Mouse (Mus musculus): ENCODE data around the gene Ggnbp2.
A peak's percentile ranks its signal among the peaks of the same experiment; 100 is the strongest.

Gene Ggnbp2

DNA sequence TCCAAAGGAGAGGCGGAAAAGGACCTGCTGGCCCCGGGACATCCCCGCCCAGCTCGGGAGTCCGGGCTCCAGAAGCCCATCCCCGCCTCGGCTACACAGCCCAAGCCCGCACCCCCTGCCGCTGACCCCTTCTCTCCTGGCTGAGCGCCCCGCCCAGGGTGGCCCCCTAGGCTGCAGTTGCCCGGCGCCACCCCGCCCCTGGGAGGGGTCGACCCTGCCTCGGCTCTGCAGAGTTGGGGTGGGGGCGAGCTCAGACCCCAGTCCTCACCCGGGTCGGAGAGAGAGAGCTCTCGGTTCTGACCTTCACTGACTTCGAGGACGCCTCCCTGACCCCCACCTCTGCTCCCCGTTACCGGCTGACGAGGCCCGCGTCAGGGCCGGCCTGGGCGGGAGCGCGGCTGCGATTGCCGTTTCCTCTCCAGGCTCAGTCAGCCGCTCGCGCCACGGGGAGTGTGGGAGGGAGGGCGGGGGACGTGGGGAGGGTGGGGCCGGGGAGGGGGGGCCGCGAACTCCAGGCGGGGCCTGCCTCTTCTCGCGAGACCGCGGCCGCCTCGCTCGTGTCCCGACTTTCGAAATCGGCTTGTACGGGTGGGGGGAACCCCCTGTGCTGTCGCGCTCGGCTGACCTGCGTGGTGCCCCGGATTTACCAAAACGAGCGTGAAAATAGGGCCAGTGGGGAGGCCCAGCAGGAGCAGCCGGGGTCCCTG is at the start of gene Ggnbp2:
Gene Ggnbp2, minus strand, starts transcription at position 481 of the 707 bp plus-strand sequence.
- peak; percentile 91 to 95 for DNase-seq

- DNase-seq, result no peak
Observed at GRCm38 (mm10) chr11:84919951-84920350, 49.3 kb upstream of the Ggnbp2 start.

DNA sequence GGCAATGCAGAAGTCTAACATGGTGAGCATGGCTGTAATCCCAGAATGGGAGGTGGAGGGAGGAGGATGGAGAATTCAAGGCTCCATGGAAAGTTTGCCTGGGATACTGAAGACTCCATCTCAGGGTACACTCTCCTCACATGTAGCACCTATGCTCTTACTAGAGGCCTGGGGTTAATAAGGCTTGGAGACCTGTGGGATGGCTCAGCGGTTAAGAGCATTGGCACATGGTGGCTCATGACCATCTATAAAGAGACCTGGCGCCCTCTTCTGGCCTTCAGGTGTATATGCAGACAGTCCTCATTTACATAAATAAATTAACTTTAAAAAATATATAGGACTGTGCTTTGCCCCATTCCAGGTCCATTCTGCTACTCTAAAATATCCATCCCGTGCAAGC is 48.7 kb upstream of the Ggnbp2 start:
- peak; percentile 15 to 55 for DNase-seq

DNA sequence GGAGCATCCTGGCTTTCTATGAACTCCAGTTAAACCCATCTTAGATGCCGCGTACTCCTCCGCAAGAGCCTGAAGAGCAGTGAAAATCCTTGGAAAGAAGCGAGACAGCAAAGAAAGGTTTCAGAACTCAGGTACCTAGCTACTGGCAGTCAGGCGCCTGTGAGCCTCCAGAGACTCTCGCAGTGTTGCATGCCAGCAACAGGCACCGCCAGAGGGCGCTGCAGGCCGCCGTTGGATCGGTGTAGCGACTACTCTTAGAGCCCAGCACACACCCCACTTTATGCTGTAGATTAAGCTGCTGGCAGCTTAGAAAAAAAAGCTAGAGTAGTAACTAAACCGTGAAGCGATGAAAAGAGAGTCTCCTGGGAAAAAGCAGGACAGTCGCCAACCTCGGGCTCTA is 47.8 kb upstream of the Ggnbp2 start:
- peak; percentile 48 to 78 for DNase-seq

- no peak for DNase-seq
Observed at GRCm38 (mm10) chr11:84916703-84917300, 46.2 kb upstream of the Ggnbp2 start.

GRCm38 (mm10) chr11:84916053-84916702 is 45.6 kb upstream of the Ggnbp2 start, which contains the start of gene Znhit3:
Gene Znhit3, minus strand, starts transcription at chr11:84916366.
- peak; percentile 53 to 69 for DNase-seq

DNA sequence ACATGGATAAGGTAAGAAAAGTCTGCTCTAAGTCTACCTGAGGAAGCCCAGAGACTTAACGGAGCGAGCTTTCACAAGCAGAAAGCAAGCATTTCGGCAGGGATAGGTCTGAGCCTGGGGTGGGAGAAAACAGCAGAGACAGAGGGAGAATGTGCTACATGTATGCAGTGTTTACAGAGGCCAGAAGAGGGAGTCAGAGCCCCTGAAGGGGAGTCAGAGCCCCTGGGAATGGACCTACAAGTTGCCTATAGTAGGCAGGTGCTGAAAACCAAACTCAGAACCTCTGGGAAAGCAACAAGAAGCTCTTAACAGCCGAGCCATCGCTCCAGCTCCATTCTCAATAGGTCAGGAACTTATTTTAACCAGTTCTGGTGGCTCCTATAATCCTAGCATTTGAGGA is 44.1 kb upstream of the Ggnbp2 start:
- no peak for DNase-seq

- no peak for DNase-seq
Observed at GRCm38 (mm10) chr11:84910411-84910810, 39.8 kb upstream of the Ggnbp2 start.

GRCm38 (mm10) chr11:84908480-84908879 is 37.9 kb upstream of the Ggnbp2 start:
- no peak for DNase-seq

DNA sequence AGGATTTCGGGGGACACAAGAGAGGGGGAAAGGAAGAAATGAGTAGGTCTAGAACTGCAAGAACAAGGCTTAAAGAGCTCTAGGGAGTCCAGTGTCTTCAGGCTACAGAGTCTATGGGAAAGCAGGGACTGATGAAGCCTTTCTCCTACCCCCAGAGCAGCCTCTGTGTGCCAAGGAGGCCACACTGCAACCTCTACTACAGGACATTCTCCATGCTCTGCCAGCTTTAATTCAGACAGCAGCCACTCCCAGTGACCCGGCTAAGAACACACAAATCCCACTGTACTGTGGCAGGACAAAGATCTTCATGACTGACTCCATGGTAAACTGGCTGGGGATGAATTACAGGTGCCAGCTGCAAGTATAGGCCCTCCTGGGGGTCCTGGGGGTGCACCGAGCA is 36.5 kb upstream of the Ggnbp2 start:
- no peak for DNase-seq

DNA sequence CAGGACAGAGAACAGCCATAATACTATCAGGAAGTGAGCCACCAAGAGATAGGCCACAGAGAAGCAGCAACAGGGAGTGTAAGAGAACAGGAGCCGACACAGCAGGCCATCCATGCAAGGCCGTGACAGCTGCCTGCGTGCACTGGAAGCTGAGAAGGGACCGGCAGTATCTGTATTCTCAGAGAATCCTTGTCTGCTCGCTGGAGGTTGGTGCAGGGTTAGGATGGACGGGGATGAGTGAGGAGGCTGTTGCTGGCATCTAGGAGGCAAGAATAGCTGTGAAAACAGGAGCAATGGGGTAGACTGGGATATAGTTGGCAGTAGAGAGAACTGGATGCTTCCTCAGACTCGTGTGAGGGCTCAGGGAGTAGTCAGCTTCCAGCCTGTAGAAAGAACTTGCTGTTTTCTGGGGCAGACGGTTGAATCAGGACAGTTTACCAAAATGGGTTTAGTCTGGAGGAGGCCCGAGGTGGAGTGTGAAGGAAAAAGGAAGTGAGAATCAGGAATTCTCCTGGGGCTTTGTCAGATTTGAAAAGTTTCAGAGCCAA is 34.1 kb upstream of the Ggnbp2 start:
- DNase-seq, result no peak

DNA sequence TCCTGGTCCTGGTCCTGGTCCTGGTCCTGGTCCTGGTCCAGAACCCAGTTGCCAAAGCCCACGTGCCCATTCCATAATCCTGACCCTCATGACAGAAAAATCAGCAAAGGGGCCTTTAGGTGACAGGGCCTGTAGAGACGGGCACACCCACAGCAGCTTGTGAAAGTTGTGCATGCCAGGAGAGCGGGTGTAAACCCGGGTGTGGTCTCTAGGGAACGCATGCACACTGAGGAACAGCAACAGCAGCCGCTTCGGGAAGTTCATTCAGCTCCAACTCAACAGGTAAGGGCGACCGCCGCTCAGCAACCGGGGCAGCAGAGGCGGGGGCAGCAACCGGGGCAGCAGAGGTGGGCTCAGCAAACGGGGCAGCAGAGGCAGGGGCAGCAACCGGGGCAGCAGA is 22.5 kb upstream of the Ggnbp2 start:
- no peak for DNase-seq

DNA sequence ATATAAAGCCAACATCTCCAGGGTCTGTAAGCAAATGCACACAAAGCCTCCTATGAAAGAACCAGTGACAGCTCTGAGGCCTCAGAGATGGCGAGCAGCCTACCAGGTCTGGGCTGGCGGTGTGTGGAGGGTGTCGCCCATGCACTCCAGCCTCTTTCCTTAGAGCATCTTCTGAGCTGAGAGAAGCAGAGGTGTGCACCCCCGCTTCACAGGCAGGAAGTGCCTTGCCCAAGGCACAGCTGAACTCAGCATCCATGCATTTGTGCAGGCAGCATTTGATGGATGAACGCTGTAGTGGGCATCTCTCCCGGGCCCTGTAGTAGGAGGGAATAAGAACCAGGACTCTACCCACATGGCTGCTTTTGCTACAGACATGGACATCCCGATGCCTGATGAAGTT is 21.1 kb upstream of the Ggnbp2 start:
- no peak for DNase-seq

DNA sequence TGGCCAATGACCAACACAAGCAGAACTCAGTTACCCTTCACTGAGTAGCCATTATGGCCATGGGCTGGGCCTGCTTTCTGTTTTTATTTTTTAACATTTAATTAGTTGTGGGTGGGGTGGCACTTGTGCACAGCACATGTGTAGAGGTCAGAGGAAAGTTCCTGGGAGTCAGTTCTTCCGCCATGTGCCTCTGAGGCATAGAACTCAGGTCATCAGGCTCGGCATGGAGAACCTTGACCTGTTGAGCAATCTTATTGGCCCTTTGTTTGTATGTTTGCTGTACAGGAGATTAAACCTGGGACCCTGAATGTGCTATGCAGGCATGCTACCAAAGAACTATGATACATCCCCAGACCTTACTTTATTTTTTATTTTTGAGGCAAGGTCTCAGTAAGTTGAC is 18.9 kb upstream of the Ggnbp2 start:
- no peak for DNase-seq

DNA sequence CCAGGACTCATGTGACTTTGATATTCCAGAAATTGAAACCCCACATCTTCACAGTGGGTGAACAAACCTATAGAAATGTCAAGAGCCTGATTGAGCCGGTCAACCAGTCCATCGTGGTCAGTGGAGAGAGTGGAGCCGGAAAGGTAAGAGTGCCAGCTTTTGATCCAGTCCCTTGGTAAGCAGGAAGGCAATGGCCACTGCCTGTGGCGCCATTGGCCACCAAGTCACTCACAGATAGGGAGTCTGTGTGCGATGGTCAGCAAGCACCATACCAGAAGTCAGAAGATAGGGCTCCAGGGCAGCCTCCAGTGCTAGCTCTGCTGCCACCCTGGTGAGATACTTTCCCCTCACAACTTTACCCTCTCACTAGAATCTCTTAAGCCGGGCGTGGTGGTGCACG is 17.4 kb upstream of the Ggnbp2 start:
- DNase-seq, result no peak

DNA sequence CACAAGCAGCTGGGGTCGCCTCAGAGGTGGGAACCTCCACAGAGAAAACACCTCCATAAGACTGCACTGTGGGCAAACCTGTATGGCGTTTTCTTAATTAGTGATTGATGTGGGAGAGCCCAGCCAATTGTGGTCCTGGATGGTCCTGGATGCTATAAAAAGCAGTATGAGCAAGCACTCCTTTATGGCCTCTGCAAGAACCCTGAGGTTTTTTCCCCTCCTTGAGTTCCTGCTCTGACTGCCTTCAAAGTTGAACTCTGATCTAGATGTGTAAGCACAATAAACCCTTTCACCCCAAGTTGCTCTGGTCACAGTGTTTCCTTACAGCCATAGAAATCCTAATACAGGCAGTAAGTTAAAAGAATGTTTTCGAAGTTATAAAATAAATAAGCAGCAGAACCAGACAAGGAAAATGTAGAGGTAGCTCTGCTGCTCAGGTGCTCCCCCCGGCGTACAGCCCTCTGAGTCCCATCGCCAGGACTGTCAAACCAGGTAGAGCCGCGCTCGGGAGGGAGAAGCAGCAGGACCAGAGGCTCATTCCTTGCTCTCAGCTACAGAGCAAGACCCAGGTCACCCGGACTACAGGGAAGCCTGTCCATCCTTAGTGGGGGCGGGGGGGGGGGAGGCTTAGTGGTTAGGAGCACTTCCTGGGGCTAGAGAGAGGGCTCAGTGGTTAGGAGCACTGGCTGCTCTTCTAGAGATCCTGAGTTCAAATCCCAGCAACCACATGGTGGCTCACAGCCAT is 16.3 kb upstream of the Ggnbp2 start:
- no peak for DNase-seq

DNA sequence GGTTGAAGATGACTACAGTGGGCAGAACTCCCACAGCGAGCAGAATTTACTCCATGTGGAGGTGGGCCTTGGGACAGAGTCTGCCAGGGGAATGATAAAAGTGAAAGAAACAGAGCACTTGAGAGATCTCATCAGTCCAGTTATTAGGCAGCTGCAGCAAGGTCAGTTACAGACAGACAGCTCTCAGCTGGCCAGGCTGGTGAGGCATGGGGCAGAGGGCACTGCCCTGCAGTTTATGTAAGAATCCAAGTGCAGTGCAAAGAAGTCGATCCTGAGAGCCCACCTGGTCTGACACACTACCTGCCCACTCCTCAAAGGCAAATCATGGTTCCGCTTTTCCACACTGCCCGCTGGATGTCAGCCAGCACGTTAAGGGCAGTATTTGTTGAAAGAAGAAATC is 15.6 kb upstream of the Ggnbp2 start:
- no peak for DNase-seq

- no peak for DNase-seq
Observed at GRCm38 (mm10) chr11:84885238-84885637, 14.6 kb upstream of the Ggnbp2 start.

- DNase-seq, result no peak
Observed at GRCm38 (mm10) chr11:84882346-84882745, 11.7 kb upstream of the Ggnbp2 start.

- DNase-seq, result no peak
Observed at GRCm38 (mm10) chr11:84880971-84881370, 10.4 kb upstream of the Ggnbp2 start.

- peak in 1 of 2 experiments; percentile 31 for DNase-seq
Observed at GRCm38 (mm10) chr11:84880465-84880961, 9.9 kb upstream of the Ggnbp2 start.

- DNase-seq, result peak; percentile 69 to 81
Observed at GRCm38 (mm10) chr11:84879772-84880464, 9.3 kb upstream of the Ggnbp2 start, which contains the start of the genes Myo19 and Pigw. Gene Myo19, plus strand, starts transcription at chr11:84880148. Gene Pigw, minus strand, starts transcription at chr11:84880285.

All from spleen, adult 18-20 months (tissue).